Mouse (Mus musculus): ENCODE measurements at regions not wholly inside any gene's neighbourhood (a gene's known extent, or its start where the extent isn't known, plus 50 kb on each side); places are given as distances from the start of the nearest gene placed in this dataset.

GRCm38 (mm10) chr3:83620435-83620834 is 145.7 kb upstream of the Sfrp2 start:
- Histone ChIP-seq H3K9ac (no peak overlapping the region), H3K27me3 (replicated peaks) (no peaks in the 10 kb centered on the region), H3K4me2 (replicated peaks) (no peak overlapping the region), H3K27ac (no peak overlapping the region), H3K36me3 (no peaks in the 10 kb centered on the region), H3K4me1 (replicated peaks) (no peaks in the 10 kb centered on the region), H3K4me3 (replicated peaks) (no peak overlapping the region), H3K9me3 (no peaks in the 10 kb centered on the region)
- no peak for ATAC-seq
- WGBS, result 58% methylated on average over 4 of the region's 4 CpGs

DNA sequence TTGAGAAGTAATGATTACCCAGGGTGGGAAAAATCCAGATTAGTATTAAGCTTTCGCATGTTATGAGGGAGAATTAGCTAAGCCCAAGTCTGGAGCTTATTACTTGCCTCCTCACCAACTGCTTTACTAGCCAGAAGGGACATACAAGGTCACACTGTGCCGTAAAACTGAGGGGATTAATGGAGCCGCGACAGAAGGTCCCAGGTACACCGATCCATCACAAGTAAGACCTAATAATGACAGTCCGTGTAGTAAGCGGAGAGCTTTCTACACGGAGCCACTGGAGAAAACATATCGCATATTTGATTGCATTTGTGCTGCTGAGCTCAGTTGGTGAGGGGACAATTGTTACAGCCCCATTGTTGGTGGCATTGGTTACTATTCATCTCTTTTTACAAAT is 133.1 kb upstream of the Sfrp2 start:
- H3K27ac ChIP-seq, result no peak overlapping the region
- no peaks in the 10 kb centered on the region for H3K36me3 ChIP-seq
- H3K4me3 ChIP-seq (replicated peaks), result no peak overlapping the region
- no peak overlapping the region for H3K9ac ChIP-seq
- WGBS, result 80% methylated on average over 9 of the region's 9 CpGs
- no peaks in the 10 kb centered on the region for H3K4me1 ChIP-seq (replicated peaks)
- no peak overlapping the region for H3K4me2 ChIP-seq (replicated peaks)
- ATAC-seq, result no peak
- no peaks in the 10 kb centered on the region for H3K27me3 ChIP-seq (replicated peaks)
- H3K9me3 ChIP-seq, result no peaks in the 10 kb centered on the region

GRCm38 (mm10) chr3:83640433-83640832 is 125.7 kb upstream of the Sfrp2 start:
- no peak for ATAC-seq
- Histone ChIP-seq H3K4me2 (replicated peaks) (no peak overlapping the region), H3K4me3 (replicated peaks) (no peak overlapping the region), H3K9ac (no peak overlapping the region), H3K9me3 (no peaks in the 10 kb centered on the region), H3K27me3 (replicated peaks) (no peaks in the 10 kb centered on the region), H3K27ac (no peak overlapping the region), H3K36me3 (no peaks in the 10 kb centered on the region), H3K4me1 (replicated peaks) (no peaks in the 10 kb centered on the region)
- 78% methylated on average over 4 of the region's 4 CpGs for WGBS

DNA sequence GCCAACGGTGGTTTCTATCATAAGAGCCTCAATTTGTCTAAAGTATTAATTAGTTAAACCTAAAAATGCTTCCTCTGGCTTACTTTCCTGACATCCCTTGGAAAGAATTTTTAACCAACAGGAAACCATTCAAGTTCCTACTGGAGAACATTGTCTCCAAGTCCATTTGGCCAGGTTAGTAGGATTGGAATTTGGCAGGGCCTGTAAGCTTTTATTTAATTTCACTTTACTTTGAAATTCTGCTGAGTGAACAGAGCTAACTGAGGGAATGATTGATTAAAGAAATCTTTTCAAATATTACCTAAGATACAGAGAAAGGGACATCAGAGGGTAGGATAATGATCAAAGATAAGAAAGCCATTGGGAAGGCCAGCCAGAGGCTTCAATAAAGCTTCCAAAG is 102.4 kb upstream of the Sfrp2 start:
- H3K9ac ChIP-seq, result no peak overlapping the region
- no peaks in the 10 kb centered on the region for H3K36me3 ChIP-seq
- no peaks in the 10 kb centered on the region for H3K4me1 ChIP-seq (replicated peaks)
- no peak overlapping the region for H3K4me2 ChIP-seq (replicated peaks)
- H3K27me3 ChIP-seq (replicated peaks), result no peaks in the 10 kb centered on the region
- no peak overlapping the region for H3K4me3 ChIP-seq (replicated peaks)
- H3K27ac ChIP-seq, result no peak overlapping the region
- ATAC-seq, result no peak
- H3K9me3 ChIP-seq, result no peaks in the 10 kb centered on the region
- 63% methylated on average over 1 of the region's 1 CpGs for WGBS

- Histone ChIP-seq H3K27ac (no peak overlapping the region), H3K9ac (no peak overlapping the region), H3K36me3 (no peaks in the 10 kb centered on the region), H3K4me1 (replicated peaks) (no peaks in the 10 kb centered on the region), H3K4me2 (replicated peaks) (no peak overlapping the region), H3K9me3 (no peaks in the 10 kb centered on the region), H3K4me3 (replicated peaks) (no peak overlapping the region), H3K27me3 (replicated peaks) (no peaks in the 10 kb centered on the region)
- ATAC-seq, result no peak
- 89% methylated on average over 5 of the region's 5 CpGs for WGBS
Measured at GRCm38 (mm10) chr3:83676147-83676546, 90.0 kb upstream of the Sfrp2 start.

- 94% methylated on average over 15 of the region's 15 CpGs for WGBS
- Histone ChIP-seq H3K27ac (no peak overlapping the region), H3K9me3 (no peaks in the 10 kb centered on the region), H3K4me1 (replicated peaks) (no peaks in the 10 kb centered on the region), H3K9ac (no peak overlapping the region), H3K4me3 (replicated peaks) (no peak overlapping the region), H3K4me2 (replicated peaks) (no peak overlapping the region), H3K36me3 (no peaks in the 10 kb centered on the region), H3K27me3 (replicated peaks) (no peaks in the 10 kb centered on the region)
- no peak for ATAC-seq
Measured at GRCm38 (mm10) chr3:83686611-83687010, 79.5 kb upstream of the Sfrp2 start.

GRCm38 (mm10) chr3:83687503-83687902 is 78.6 kb upstream of the Sfrp2 start:
- H3K4me1 ChIP-seq (replicated peaks), result no peaks in the 10 kb centered on the region
- 81% methylated on average over 4 of the region's 4 CpGs for WGBS
- H3K9ac ChIP-seq, result no peak overlapping the region
- no peak overlapping the region for H3K4me2 ChIP-seq (replicated peaks)
- no peaks in the 10 kb centered on the region for H3K9me3 ChIP-seq
- no peak for ATAC-seq
- no peak overlapping the region for H3K4me3 ChIP-seq (replicated peaks)
- no peaks in the 10 kb centered on the region for H3K27me3 ChIP-seq (replicated peaks)
- no peaks in the 10 kb centered on the region for H3K36me3 ChIP-seq
- no peak overlapping the region for H3K27ac ChIP-seq

GRCm38 (mm10) chr3:83689068-83689976 is 76.8 kb upstream of the Sfrp2 start:
- Histone ChIP-seq H3K9me3 (no peaks in the 10 kb centered on the region), H3K4me3 (replicated peaks) (no peak overlapping the region), H3K4me1 (replicated peaks) (no peaks in the 10 kb centered on the region), H3K27me3 (replicated peaks) (no peaks in the 10 kb centered on the region), H3K27ac (no peak overlapping the region), H3K9ac (no peak overlapping the region), H3K4me2 (replicated peaks) (no peak overlapping the region), H3K36me3 (no peaks in the 10 kb centered on the region)
- no peak for ATAC-seq
- WGBS, result 68% methylated on average over 12 of the region's 12 CpGs

DNA sequence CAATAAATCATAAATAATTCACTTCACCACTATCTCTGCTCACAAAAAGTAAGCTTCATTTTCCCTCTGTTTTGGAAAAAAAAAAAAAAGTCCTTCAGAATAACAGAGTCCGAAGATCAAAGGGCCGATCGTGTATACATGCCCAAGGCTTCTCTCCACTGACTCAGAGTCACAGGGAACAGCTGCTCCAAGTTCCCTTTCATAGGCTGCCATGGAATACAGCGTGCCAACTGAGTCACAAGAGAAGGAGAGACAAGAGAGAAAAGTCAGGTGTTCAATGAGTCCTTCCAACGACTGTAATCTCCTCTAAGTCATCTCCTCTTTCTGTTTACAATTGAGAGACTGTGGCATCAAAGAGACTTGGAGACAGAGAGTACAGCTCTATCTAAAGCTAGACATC is 71.6 kb upstream of the Sfrp2 start:
- H3K4me2 ChIP-seq (replicated peaks), result no peak overlapping the region
- H3K27ac ChIP-seq, result no peak overlapping the region
- no peaks in the 10 kb centered on the region for H3K9me3 ChIP-seq
- H3K4me1 ChIP-seq (replicated peaks), result no peaks in the 10 kb centered on the region
- H3K9ac ChIP-seq, result no peak overlapping the region
- H3K36me3 ChIP-seq, result no peaks in the 10 kb centered on the region
- ATAC-seq, result no peak
- WGBS, result 55% methylated on average over 5 of the region's 5 CpGs
- H3K27me3 ChIP-seq (replicated peaks), result no peaks in the 10 kb centered on the region
- no peak overlapping the region for H3K4me3 ChIP-seq (replicated peaks)

DNA sequence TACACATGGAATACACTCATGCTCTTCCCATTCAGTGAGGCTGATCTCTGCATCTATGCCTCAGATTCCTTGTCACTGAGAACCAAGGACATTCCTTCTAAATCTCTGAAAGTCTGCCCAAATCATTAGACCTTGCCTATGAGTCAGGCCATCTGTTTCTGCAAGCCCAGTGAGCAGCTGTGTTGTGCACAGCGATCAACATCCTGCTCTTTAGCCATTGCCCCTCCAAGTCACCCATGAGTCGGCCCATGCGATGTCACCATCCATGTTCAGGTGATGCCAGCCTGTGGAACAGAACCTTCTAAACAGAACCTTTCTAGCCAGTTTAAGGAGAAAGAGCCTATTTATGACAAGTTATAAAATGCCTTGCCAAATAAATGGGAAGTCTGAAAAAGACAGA is 66.4 kb upstream of the Sfrp2 start:
- no peak overlapping the region for H3K9ac ChIP-seq
- H3K36me3 ChIP-seq, result no peaks in the 10 kb centered on the region
- 88% methylated on average over 3 of the region's 3 CpGs for WGBS
- no peak overlapping the region for H3K4me3 ChIP-seq (replicated peaks)
- ATAC-seq, result no peak
- no peak overlapping the region for H3K4me2 ChIP-seq (replicated peaks)
- no peaks in the 10 kb centered on the region for H3K9me3 ChIP-seq
- no peaks in the 10 kb centered on the region for H3K27me3 ChIP-seq (replicated peaks)
- H3K4me1 ChIP-seq (replicated peaks), result no peaks in the 10 kb centered on the region
- H3K27ac ChIP-seq, result no peak overlapping the region

GRCm38 (mm10) chr3:83701075-83701474 is 65.0 kb upstream of the Sfrp2 start:
- no peak overlapping the region for H3K4me2 ChIP-seq (replicated peaks)

GRCm38 (mm10) chr3:83704559-83704958 is 61.6 kb upstream of the Sfrp2 start:
- ATAC-seq, result no peak

More at GRCm38 (mm10) chr3:83701075-83701474, 65.0 kb upstream of the Sfrp2 start:
- no peaks in the 10 kb centered on the region for H3K9me3 ChIP-seq
- no peak for ATAC-seq
- H3K36me3 ChIP-seq, result no peaks in the 10 kb centered on the region
- no peaks in the 10 kb centered on the region for H3K27me3 ChIP-seq (replicated peaks)
- H3K9ac ChIP-seq, result no peak overlapping the region
- H3K4me1 ChIP-seq (replicated peaks), result no peaks in the 10 kb centered on the region
- H3K4me3 ChIP-seq (replicated peaks), result no peak overlapping the region
- no peak overlapping the region for H3K27ac ChIP-seq
- WGBS, result 47% methylated on average over 1 of the region's 1 CpGs

GRCm38 (mm10) chr3:83705253-83705652 is 60.9 kb upstream of the Sfrp2 start:
- WGBS, result 92% methylated on average over 6 of the region's 6 CpGs
- Histone ChIP-seq H3K4me2 (replicated peaks) (no peak overlapping the region), H3K4me3 (replicated peaks) (no peak overlapping the region), H3K4me1 (replicated peaks) (no peaks in the 10 kb centered on the region), H3K27ac (no peak overlapping the region), H3K27me3 (replicated peaks) (no peaks in the 10 kb centered on the region), H3K9ac (no peak overlapping the region), H3K36me3 (no peaks in the 10 kb centered on the region), H3K9me3 (no peaks in the 10 kb centered on the region)
- ATAC-seq, result no peak

More at GRCm38 (mm10) chr3:83704559-83704958, 61.6 kb upstream of the Sfrp2 start:
- no peak overlapping the region for H3K4me2 ChIP-seq (replicated peaks)
- no peaks in the 10 kb centered on the region for H3K36me3 ChIP-seq
- H3K4me3 ChIP-seq (replicated peaks), result no peak overlapping the region
- H3K9ac ChIP-seq, result no peak overlapping the region
- WGBS, result 84% methylated on average over 11 of the region's 11 CpGs
- H3K4me1 ChIP-seq (replicated peaks), result no peaks in the 10 kb centered on the region
- no peak overlapping the region for H3K27ac ChIP-seq
- H3K9me3 ChIP-seq, result no peaks in the 10 kb centered on the region
- no peaks in the 10 kb centered on the region for H3K27me3 ChIP-seq (replicated peaks)

Measured in intestine, embryonic 15.5 days (tissue).